Mouse (Mus musculus): ENCODE data around the gene Fam166b.

The Fam166b gene

DNA sequence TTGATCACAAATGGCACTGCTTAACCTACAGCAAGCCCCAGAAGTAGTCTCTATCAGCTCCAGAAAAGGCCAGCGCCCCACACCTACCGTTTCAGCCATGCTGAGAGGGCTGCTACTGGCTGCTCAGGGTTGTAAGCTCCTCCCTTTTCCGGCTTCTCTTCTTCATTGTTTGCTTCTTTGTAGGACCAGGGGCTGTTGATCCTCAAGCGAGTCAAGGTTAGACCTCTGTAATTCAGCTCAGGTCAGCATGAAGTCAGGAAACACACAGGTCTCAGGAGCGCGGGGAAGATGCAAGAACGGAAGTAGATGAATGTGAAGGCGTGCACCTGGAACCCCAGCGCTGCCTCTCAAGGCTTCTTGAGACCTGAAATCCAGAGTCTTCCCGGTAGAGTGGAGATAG lies 24.2 kb downstream of the Fam166b start:
- DNase-seq (ENCODE audit: low spot score): no peak

- DNase-seq (ENCODE audit: low spot score): no peak
These were observed 26.7 kb downstream of the Fam166b start for GRCm38 (mm10) chr4:43402212-43402611.

GRCm38 (mm10) chr4:43401486-43401885 lies 27.4 kb downstream of the Fam166b start:
- no peak for DNase-seq (ENCODE audit: low spot score)

DNA sequence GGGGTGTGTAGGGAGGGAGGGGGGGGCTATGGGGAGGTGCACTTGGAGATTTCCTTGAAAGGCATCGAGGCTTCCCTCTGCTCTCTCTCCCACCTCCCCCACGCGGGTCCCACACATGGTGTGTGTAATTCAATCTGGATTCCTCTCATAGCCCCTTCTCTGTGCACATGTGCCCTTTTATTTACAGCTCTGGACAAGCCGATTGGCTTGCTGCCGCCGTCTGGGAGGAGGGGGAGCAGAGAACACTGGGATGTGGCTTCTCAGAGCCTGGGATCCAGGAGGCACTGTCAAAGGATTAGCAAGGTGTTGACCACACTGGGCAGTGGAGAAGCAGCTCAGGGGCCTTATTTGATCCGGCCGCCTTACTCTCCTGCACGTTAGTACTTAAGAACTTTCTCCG lies 28.0 kb downstream of the Fam166b start:
- no peak for DNase-seq (ENCODE audit: low spot score)

GRCm38 (mm10) chr4:43399391-43400131 lies 29.4 kb downstream of the Fam166b start:
- no peak for DNase-seq (ENCODE audit: low spot score)

- no peak for DNase-seq (ENCODE audit: low spot score)
These were observed 30.1 kb downstream of the Fam166b start for GRCm38 (mm10) chr4:43398829-43399331.

- no peak for DNase-seq (ENCODE audit: low spot score)
These were observed 30.9 kb downstream of the Fam166b start for GRCm38 (mm10) chr4:43398014-43398413.

GRCm38 (mm10) chr4:43396381-43396780 lies 32.6 kb downstream of the Fam166b start:
- DNase-seq (ENCODE audit: low spot score): no peak

- DNase-seq (ENCODE audit: low spot score): no peak
These were observed 33.1 kb downstream of the Fam166b start for GRCm38 (mm10) chr4:43395836-43396235.

GRCm38 (mm10) chr4:43395147-43395546 lies 33.8 kb downstream of the Fam166b start:
- no peak for DNase-seq (ENCODE audit: low spot score)

GRCm38 (mm10) chr4:43394345-43394891 lies 34.5 kb downstream of the Fam166b start:
- no peak for DNase-seq (ENCODE audit: low spot score)

DNA sequence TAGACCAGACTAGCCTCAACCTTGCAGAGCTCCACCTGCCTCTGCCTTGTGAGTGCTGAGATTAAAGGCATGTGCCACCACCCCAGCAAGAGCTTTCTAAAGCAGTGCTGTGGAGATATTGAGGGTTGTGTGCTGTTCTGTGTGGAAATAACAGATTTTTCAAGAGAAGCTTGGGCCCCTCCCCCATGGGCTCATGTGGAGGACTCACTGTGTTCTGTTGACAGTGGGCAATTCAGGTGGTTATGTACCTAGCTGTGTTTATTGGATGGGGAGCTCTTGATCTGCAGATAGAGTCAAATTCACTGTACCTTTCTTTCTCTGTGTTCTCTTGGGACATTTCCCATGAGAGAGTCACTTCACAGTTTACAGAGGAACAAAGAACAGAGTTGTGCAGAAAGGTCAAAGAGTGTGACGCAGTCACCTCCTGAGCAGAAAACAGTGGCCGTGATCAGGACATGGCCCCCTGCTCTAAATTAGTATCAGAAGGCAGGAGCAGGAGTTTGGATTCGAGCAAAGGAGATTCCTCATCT lies 37.3 kb downstream of the Fam166b start:
- no peak for DNase-seq (ENCODE audit: low spot score)

DNA sequence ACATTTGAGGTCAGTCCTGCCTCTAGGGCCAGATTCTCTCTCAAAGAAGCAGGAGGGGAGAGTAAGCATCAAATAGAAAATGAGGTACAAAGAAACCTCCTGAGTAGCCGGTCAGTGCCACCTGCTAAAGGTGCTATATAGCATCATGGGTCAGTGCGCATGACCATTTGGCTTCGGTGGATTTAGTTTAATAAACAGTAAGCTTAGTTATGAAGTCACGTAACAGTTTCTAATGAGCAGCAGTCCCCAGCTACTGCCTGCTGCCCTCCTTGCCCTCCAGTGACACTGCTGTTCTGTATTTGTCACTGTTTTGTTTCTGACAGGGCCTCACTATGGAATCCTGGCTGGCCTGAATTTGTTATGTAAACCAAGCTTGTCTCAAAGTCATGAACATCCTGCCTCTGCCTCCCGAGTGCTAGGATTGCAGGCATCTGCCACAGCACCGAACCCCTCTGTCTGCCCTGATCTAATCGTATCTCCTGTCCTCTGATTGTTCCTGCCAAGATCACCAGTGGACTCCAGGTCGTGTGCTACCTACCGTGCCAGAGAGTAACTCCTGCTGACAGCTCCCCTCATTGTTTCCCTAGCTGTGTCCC lies 39.0 kb downstream of the Fam166b start:
- DNase-seq (ENCODE audit: low spot score): no peak

- no peak for DNase-seq (ENCODE audit: low spot score)
These were observed 39.5 kb downstream of the Fam166b start for GRCm38 (mm10) chr4:43389390-43389789.

DNA sequence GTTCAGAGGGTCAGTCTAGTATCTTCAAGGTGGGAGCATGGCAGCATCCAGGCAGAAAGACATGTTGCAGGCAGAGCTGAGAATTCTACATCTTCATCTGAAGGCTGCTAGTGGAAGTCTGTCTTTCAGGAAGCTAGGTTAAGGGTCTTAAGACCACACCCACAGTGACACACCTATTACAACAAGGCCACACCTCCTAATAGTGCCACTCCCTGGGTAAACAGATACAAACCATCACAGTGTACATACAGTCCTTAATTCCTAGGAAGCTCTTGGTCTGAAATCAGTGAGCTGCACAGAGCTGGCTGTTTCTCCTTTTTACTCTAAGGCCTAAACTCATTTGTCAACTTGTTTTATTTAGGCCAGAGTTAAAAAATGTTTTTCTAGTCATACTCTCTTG lies 42.0 kb downstream of the Fam166b start:
- no peak for DNase-seq (ENCODE audit: low spot score)

DNA sequence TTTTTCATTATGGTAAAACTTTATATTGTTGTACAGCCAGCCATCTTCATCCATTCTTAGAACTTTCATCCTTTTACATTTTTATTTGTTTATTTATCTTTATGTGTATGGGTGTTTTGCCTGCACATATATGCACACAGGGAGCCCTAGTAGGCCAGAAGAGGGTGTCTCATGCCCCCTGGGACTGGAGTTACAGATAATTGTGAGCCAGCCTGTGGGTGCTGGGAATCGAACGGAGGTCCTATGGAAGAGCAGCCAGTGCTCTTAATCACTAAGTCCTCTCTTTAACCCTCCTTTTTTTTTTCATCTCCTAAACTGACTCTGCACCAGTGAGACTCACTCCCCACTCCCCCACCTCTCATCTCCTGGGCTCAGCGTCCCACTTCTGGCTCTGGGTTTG lies 44.4 kb downstream of the Fam166b start:
- no peak for DNase-seq (ENCODE audit: low spot score)

DNA sequence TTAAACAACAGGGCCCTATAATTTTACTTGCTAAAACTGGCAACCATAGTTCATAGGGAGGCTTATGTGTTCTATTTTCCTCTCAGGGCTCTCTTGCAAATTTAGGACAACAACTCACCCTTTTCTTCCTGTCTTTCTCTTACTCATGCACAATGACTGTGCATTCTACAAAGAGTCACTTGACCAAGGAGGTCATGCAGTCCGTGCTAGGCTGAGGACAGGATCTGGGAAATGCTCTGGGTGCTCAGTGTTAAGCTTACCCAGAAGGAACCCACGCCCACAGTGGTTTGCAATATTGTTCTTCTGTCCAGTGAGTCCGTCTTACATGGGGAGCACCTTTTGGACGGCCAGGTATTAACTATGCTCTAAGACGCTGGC lies 44.9 kb downstream of the Fam166b start:
- DNase-seq (ENCODE audit: low spot score): no peak

DNA sequence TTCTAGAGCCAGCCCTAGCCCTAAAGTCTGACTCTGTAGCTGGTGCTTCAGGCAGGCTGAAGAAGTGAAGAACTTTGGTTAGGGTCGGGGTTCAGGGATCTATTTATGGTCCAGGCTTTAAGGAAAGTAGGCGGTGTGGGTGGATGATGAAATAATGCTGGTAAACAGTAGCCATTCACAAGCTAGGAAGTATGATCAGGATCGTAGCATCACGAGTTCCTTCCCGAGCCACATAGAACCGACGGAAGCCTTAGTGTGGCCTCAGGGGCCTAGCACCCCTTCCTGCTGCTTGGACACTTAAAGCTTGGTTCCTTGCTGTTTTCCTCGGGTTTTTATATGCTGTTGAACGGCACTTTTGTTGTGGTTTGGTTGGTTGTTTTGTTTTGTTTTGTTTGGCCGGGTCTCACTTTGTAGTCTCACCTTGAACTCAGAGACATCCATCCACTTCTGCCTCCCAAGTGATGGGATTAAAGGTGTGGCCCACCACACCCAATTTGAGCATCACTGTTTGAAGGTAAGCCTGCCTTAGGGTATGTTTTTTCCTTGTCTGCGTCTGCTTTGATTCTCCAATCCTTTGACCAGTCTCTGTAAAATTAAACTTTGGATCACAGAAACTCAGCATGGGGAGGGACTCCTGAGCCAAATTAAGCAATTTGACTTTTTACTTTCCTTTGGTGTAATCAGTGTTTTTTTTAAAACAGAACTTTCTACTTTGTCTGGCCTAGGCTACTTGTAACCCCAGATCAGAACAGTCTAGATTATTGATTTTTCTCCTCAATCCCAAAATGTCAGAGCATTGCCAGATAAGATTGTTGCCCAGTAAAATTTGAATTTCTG lies 45.5 kb downstream of the Fam166b start:
- no peak for DNase-seq (ENCODE audit: low spot score)

- no peak for DNase-seq (ENCODE audit: low spot score)
These were observed 46.5 kb downstream of the Fam166b start for GRCm38 (mm10) chr4:43382155-43383020.

DNA sequence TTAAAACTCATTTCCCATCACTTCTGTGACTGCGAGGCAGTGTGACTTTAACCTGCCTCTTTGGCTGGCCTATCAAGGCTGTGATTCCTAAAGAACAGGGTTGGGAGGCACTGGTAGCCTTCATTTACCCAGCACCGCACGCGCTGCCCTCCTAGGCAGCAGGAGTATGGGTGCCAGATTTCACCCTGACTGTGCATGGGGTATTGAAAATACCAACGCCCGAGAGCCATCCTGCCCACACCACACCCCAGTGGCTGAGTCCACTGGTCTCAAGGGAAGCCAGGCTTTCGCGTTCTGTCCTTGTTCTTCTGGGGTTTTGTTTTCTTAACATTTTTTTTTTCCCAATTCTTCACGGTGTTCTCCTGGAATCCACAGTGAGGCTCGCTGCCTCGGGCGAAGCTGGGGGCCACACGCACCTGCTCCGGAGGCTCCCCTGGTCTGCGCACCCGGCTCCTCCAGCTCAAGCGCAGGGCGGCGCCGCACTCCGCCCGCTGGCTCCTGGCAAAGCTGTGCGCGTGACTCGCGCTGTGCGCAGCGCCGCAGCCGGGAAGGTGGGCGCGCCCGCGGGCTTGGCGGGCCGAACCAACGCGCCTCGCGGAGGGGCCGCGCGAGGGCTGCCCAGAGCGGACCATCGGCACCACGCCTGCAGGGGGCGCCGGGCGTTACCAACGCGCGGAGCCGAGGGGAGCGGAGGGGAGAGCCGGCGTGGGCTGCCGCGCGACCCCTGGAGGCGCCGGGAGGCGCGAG lies 47.4 kb downstream of the Fam166b start, which contains the start of gene Rusc2:
Gene Rusc2, plus strand, starts transcription at position 572 of the 747 bp plus-strand sequence.
- DNase-seq (ENCODE audit: low spot score): peak; percentile 11
